Mouse (Mus musculus) kidney, postnatal 0 days (tissue): ENCODE results near the gene Nmb. TPM values are rescaled to one million over a fixed set of nuclear protein-coding genes. Genes with fewer than 3 reads are reported as not detected.
A peak's percentile ranks its signal among the peaks of the same experiment; 100 is the strongest.
"Not testable (repeated sequence)": the region's sequence is repeated elsewhere in the genome, so short reads cannot be mapped to it uniquely, and the experiment has no call there.

Experiments
- ATAC-seq: fragments of 200-750 bp; cut with Nextera tagmentation; replicated peaks from 2 replicates; pipeline ENCODE4 v1.8.0; 2017; ENCODE audit warnings: low read depth, moderate number of reproducible peaks, moderate TSS enrichment, moderate library complexity; ENCODE audit not compliant: low FRiP score
- DNase-seq: peaks from one replicate; pipeline ENCODE4 v3.0.0-alpha.2; 2016; ENCODE audit warnings: low spot score
- H3K27ac ChIP-seq: fragments of 300-500 bp; sonication (generic); 2 replicates; pipeline ENCODE4 v1.5.1; 2014; ENCODE audit warnings: mild to moderate bottlenecking
- H3K27me3 ChIP-seq: fragments of 300-500 bp; sonication (generic); 2 replicates; pipeline ENCODE4 v1.6.1; 2014; ENCODE audit warnings: low read length, mixed read lengths; ENCODE audit not compliant: insufficient read depth
- H3K36me3 ChIP-seq: fragments of 300-500 bp; sonication (generic); 2 replicates; pipeline ENCODE4 v1.6.1; 2014; ENCODE audit warnings: low read length, mixed read lengths; ENCODE audit not compliant: insufficient read depth
- H3K4me1 ChIP-seq: fragments of 300-500 bp; sonication (generic); replicated peaks from 2 replicates; pipeline ENCODE4 v1.6.1; 2014; ENCODE audit warnings: antibody characterized with exemption, low read length, mixed read lengths; ENCODE audit not compliant: insufficient read depth
- H3K4me2 ChIP-seq: fragments of 300-500 bp; sonication (generic); 2 replicates; pipeline ENCODE4 v1.6.1; 2014; ENCODE audit warnings: mild to moderate bottlenecking, low read length, moderate library complexity, mixed read lengths
- H3K4me3 ChIP-seq: fragments of 300-500 bp; sonication (generic); replicated peaks from 2 replicates; pipeline ENCODE4 v1.5.1; 2014; ENCODE audit warnings: low read depth, low read length
- H3K9ac ChIP-seq: fragments of 300-500 bp; sonication (generic); 2 replicates; pipeline ENCODE4 v1.6.1; 2014; ENCODE audit warnings: low read depth, low read length
- H3K9me3 ChIP-seq: fragments of 300-500 bp; sonication (generic); replicated peaks from 2 replicates; pipeline ENCODE4 v1.6.1; 2016; ENCODE audit warnings: low read length, inconsistent platforms, mixed read lengths
- CTCF ChIP-seq: IDR thresholded peaks from 2 replicates; pipeline ENCODE4 v1.5.1; 2016; ENCODE audit warnings: antibody characterized with exemption, low read depth, mild to moderate bottlenecking, moderate library complexity
- WGBS: fragments of 180-500 bp; shearing (Covaris S2); extraction: QIAGEN DNeasy Blood & Tissue Kit; methylation state at CpG from one replicate; pipeline ENCODE4 v1.1.7; 2014; 5-methylcytosine and 5-hydroxymethylcytosine counted together
- polyA plus RNA-seq: library from polyadenylated mRNA; unstranded; fragments of >200 nt; fragmentation: Nextera tagmentation; extraction: Ambion mirVana; gene quantifications from 2 replicates; pipeline ENCODE4 v1.2.1, GENCODE M21; 2015

Gene Nmb
- polyA plus RNA-seq, result 9.3 and 10.5 TPM in 2 replicates

DNA sequence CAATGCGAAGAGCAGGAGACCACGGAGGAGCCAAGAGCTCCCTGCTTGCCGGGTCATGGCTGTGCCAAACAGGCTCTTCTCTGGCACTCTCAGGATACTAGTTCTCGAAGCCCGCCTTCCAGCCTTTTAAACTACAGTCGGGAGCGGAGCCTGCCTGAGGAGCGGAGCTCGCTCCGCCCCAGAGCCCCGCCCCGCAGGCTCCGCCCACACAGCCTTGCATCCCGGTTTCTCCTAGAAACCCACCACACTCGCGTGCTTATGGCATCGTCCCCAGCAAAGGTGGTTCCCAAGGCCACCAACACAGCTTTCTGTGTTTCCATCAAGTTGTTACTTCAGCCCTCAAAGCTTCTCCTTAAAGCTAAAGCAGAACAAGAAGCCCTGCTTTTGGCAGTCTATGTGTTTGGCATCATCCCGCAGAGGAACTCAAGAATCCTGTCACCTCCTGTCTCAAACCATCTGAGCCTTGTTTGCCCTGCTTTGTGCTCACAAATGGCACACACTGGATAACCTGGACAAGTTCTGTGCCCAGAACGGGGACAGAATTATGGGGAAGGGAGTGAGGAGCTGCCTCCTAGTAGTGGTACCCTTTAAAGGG, at the start of gene Nmb:
Nmb (minus strand) TSS at position 156 of the 595 bp plus-strand sequence.
- DNase-seq (peak; percentile 87), ATAC-seq (peak; percentile 37; the same call in 1 of the 2 replicates)
- Histone ChIP-seq H3K9me3 (no peaks in the 10 kb centered on the region), H3K9ac (peak within 1 kb of the TSS; percentile 57), H3K27ac (no peak within 1 kb of the TSS), H3K4me2 (peak within 1 kb of the TSS; percentile 87), H3K36me3 (0 out of 2 replicates have a peak, but pooled peaks cover 7% of the 10 kb centered on the region), H3K27me3 (no peaks in the 10 kb centered on the region), H3K4me3 (peak within 1 kb of the TSS; percentile 44), H3K4me1 (peaks cover 16% of the 10 kb centered on the region)
- TF ChIP-seq CTCF, result no peak
- 3% methylated on average over 19 of the region's 19 CpGs for WGBS

DNA sequence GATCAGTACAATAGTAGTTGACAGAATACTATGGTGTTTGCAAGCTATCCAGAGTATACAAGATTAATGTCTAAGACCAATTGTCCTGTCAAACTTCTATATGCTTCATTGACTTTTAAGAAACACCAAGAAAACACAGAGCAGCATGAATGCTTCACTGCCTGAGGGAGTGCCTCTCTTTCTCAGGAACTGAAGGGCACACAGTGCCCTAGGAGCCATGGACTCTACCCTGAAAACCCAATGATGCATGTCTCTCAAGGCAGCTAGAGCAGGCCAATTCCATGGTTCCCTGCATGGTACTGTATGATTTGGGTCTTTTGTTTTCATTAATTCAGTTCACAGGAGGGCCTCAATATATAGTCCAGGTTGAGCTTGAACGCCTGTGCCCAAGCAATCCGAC, 49.4 kb upstream of the Nmb start:
- Histone ChIP-seq H3K4me1 (no peaks in the 10 kb centered on the region), H3K4me3 (no peak overlapping the region), H3K9me3 (no peaks in the 10 kb centered on the region), H3K27me3 (no peaks in the 10 kb centered on the region), H3K27ac (no peak overlapping the region), H3K9ac (no peak overlapping the region), H3K4me2 (no peak overlapping the region), H3K36me3 (no peaks in the 10 kb centered on the region)
- peak; percentile 74 for ATAC-seq
- peak; percentile 58 for DNase-seq
- TF ChIP-seq CTCF, result no peak
- WGBS, result 42% methylated on average over 2 of the region's 2 CpGs

DNA sequence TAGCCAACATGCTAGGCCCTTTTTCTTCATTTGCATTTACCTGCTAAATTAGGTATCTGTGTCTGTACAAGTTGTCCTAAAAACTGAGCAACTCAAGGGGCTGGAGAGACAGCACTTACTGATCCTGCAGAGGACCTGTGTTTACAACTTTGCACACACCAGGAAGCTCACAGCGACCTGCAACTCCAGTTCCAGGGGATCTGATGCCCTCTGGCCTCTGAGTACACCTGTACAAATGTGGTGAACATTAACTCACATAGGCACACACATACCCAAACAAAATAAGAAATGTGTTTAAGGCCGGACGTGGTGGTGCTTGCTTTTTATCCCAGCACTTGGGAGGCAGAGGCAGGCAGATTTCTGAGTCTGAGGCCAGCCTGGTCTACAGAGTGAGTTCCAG, 47.3 kb upstream of the Nmb start:
- TF ChIP-seq CTCF, result no peak
- DNase-seq, result no peak
- ATAC-seq, result no peak
- WGBS, result 51% methylated on average over 3 of the region's 3 CpGs
- Histone ChIP-seq H3K9me3 (no peaks in the 10 kb centered on the region), H3K4me3 (no peak overlapping the region), H3K27ac (no peak overlapping the region), H3K9ac (no peak overlapping the region), H3K27me3 (no peaks in the 10 kb centered on the region), H3K36me3 (no peaks in the 10 kb centered on the region), H3K4me1 (peaks cover 3% of the 10 kb centered on the region; the same call in 1 of the 2 replicates), H3K4me2 (no peak overlapping the region)

DNA sequence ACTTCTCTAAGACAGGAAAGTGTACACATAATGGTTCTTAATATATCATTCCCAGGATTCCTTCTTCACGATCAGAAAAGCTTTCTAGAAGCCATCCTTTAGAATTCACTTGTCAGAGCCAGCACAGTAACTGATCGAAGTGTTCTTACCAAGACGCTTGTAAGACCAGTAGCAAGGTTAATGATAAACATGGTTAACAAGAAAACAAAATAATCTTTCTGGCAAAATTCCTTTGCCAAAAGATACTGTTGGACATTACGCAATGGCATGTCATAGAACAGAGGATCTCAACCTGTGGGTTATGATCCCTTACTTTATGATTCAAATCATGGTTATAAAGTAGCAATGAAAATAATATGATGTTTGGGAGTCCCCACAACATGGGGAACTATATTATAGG, 46.6 kb upstream of the Nmb start:
- H3K4me1 ChIP-seq, result peaks cover 3% of the 10 kb centered on the region; the same call in 1 of the 2 replicates
- H3K9me3 ChIP-seq, result no peaks in the 10 kb centered on the region
- no peak for TF ChIP-seq CTCF
- no peak overlapping the region for H3K27ac ChIP-seq
- WGBS, result 80% methylated on average over 4 of the region's 4 CpGs
- H3K9ac ChIP-seq, result no peak overlapping the region
- no peak for ATAC-seq
- H3K4me2 ChIP-seq, result no peak overlapping the region
- no peak overlapping the region for H3K4me3 ChIP-seq
- no peaks in the 10 kb centered on the region for H3K27me3 ChIP-seq
- no peaks in the 10 kb centered on the region for H3K36me3 ChIP-seq
- no peak for DNase-seq

DNA sequence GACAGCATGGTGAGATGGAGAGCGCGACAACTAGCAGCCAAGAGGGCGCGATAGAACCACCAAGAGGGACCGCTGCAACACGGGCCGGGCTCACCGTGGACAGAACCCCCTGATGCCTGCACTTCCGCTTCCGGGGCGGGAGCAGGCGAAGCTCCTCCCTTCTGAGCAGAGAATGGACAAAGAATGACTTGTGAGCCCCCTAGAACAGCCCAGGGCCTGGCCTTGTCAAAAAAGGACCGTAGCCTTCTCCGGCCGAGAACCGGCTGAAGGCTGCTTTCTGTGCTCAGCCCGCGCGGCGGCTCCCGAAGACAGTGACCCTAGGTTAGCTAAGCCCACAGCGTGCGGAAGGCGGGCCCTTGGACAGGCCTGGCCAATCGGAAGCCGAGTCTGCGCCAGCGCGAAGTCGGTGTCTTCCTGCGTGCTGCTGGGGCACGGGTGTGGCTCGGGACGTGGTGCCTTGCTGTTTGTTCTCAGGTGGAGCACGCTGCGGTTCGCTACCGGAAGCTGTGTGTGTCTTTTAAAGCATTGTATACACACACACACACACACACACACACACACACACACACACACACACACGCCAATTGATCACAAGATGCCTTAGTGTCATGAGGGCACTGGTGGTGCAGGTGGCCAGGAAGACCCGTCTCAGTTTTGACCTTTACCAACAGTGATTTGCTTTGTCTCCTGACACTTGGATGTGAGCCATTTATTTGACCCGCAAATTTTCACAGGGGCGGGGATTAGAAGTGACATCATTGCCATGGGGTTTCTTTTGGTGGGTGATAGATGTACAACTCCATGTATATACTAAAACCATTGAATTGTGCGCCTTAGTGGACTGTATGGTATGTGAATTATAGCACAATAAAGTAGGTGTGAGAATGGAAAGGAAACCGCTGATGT, 42.8 kb upstream of the Nmb start, which contains the start of gene Sec11a:
Sec11a (minus strand) TSS at position 336 of the 906 bp plus-strand sequence.
- H3K9ac ChIP-seq, result peak within 1 kb of the TSS; percentile 81
- H3K9me3 ChIP-seq, result no peaks in the 10 kb centered on the region
- peak within 1 kb of the TSS; percentile 90 for H3K27ac ChIP-seq
- peak within 1 kb of the TSS; percentile 73 for H3K4me2 ChIP-seq
- WGBS, result 2% methylated on average over 44 of the region's 44 CpGs
- H3K27me3 ChIP-seq, result no peaks in the 10 kb centered on the region
- TF ChIP-seq CTCF, result no peak; the same call in 1 of the 2 replicates
- peak; percentile 95 for DNase-seq
- H3K4me1 ChIP-seq, result peaks cover 3% of the 10 kb centered on the region; the same call in 1 of the 2 replicates
- peak; percentile 99 for ATAC-seq
- peak within 1 kb of the TSS; percentile 74 for H3K4me3 ChIP-seq
- no peaks in the 10 kb centered on the region for H3K36me3 ChIP-seq

DNA sequence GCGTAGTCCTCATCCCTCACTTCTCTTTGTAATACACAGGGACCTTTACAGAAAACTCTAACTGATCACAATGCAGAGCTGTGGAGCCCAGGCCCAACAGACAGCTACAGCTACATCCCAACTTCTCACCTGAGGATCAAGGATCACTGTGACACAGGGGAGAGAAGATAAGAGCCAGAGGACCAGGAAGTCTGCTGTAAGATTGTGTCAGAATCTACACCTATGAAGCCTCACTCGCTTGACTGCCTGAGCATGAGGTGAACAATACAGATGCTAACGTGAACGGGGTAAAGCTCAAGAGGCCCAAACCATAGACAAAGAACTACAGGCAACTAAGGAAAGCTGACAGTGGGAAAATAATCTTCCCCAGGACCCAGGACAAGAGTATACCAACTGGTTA, 34.9 kb upstream of the Nmb start:
- ATAC-seq (no peak), DNase-seq (no peak)
- no peaks in the 10 kb centered on the region for H3K9me3 ChIP-seq
- no peak for TF ChIP-seq CTCF
- H3K4me2 ChIP-seq, result no peak overlapping the region
- H3K9ac ChIP-seq, result no peak overlapping the region
- 86% methylated on average over 4 of the region's 4 CpGs for WGBS
- no peak overlapping the region for H3K4me3 ChIP-seq
- no peaks in the 10 kb centered on the region for H3K4me1 ChIP-seq
- 0 out of 2 replicates have a peak, but pooled peaks cover 2% of the 10 kb centered on the region for H3K36me3 ChIP-seq
- H3K27me3 ChIP-seq, result no peaks in the 10 kb centered on the region
- H3K27ac ChIP-seq, result no peak overlapping the region

DNA sequence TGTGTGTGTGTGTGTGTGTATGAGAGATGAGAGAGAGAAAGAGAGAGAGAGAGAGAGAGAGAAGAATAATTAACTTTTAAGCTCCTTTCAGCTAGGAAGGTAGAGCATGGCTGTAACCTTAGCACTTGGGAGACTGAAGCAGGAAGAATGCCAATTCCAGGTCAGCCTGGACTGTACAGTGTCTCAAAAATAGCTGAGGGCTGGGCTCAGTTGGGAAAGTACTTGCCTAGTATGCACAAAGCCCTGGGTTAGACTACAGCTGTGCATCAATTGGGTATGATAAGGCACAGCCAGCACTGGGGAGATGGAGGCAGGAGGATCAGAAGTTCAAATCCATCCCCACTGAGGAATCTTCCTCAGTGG, 32.4 kb upstream of the Nmb start:
- H3K9me3 ChIP-seq, DNase-seq, H3K4me2 ChIP-seq, H3K9ac ChIP-seq, H3K4me1 ChIP-seq, H3K4me3 ChIP-seq, H3K27ac ChIP-seq, H3K36me3 ChIP-seq, ATAC-seq, H3K27me3 ChIP-seq: not testable (repeated sequence)

DNA sequence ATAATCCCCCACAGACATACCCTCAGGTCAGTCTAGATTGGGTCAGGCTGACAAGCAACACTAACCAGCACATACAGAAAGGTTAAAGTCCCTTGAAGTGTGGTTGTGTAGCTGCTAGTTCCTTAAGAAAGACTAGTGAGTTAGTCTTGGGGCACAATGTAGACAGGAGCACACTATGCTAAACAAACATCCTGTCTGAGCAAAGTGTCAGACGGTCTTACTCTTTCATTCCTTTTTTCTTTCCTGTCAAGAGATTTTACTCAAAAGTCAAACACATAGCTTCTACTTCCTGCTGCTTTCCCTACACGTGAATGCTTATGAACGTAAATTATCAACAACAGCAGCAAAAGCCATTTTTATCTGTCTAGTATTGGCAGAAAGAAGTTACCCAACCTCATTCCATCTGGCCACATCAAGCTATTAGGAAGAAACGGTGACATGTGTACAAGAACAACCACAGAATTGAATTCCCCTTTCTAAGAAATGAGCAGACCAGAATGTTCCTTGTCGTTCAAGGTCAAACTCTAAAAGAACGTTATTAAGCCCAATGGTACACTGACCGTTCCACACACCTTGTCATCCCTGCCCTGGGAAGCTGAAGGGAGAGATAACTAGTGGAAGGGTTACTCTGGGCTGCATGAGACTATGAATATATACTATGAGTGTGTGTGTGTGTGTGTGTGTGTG, 31.9 kb upstream of the Nmb start:
- H3K27me3 ChIP-seq, ATAC-seq, H3K9me3 ChIP-seq, H3K36me3 ChIP-seq, DNase-seq, H3K9ac ChIP-seq, H3K4me3 ChIP-seq, H3K4me2 ChIP-seq, H3K4me1 ChIP-seq, H3K27ac ChIP-seq: not testable (repeated sequence)
- WGBS, result 51% methylated on average over 7 of the region's 7 CpGs
